Comparison of ENCODE assay signal across 8 mouse cellular contexts in genomic region chr4:32352842-32353241, GRCm38 (mm10).
A peak's percentile ranks its signal among the peaks of the same experiment; 100 is the strongest.
DNase-seq lines count a peak whose midpoint lies in the region; ATAC-seq lines count a peak whose summit lies in the region.

No protein-coding gene starts in this region.

- H3K9ac ChIP-seq in neural tube, embryonic 11.5 days (ENCODE audit: low read length): no peak overlapping the region
- H3K9ac ChIP-seq in heart, embryonic 13.5 days: no peak overlapping the region
- H3K9ac ChIP-seq in limb, embryonic 15.5 days: no peak overlapping the region
- H3K9ac ChIP-seq in stomach, embryonic 16.5 days (ENCODE audit: low read length): no peak overlapping the region

- no peak overlapping the region for H3K4me2 ChIP-seq in neural tube, embryonic 11.5 days (ENCODE audit: low read depth)
- peak overlapping the region; percentile 40 for H3K4me2 ChIP-seq in heart, embryonic 13.5 days
- no peak overlapping the region for H3K4me2 ChIP-seq in limb, embryonic 15.5 days
- H3K4me2 ChIP-seq in stomach, embryonic 16.5 days (ENCODE audit: low read depth, low read length): no peak overlapping the region

- H3K4me3 ChIP-seq in neural tube, embryonic 11.5 days (ENCODE audit: low read depth, low read length): no peak overlapping the region
- H3K4me3 ChIP-seq in heart, embryonic 13.5 days: no peak overlapping the region
- H3K4me3 ChIP-seq in limb, embryonic 15.5 days: no peak overlapping the region
- no peak overlapping the region for H3K4me3 ChIP-seq in stomach, embryonic 16.5 days (replicated peaks; ENCODE audit: low read length)

- no peaks in the 10 kb centered on the region for H3K27me3 ChIP-seq in neural tube, embryonic 11.5 days (ENCODE audit: control insufficient read depth, insufficient read depth, low read length)
- no peaks in the 10 kb centered on the region for H3K27me3 ChIP-seq in heart, embryonic 13.5 days (replicated peaks)
- H3K27me3 ChIP-seq in limb, embryonic 15.5 days: no peaks in the 10 kb centered on the region
- no peaks in the 10 kb centered on the region for H3K27me3 ChIP-seq in stomach, embryonic 16.5 days (ENCODE audit: control insufficient read depth, insufficient read depth, low read length)

- peaks cover 24% of the 10 kb centered on the region for H3K4me1 ChIP-seq in neural tube, embryonic 11.5 days (ENCODE audit: control insufficient read depth, insufficient read depth, low read length)
- H3K4me1 ChIP-seq in heart, embryonic 13.5 days: peaks cover 39% of the 10 kb centered on the region
- peaks cover 20% of the 10 kb centered on the region for H3K4me1 ChIP-seq in limb, embryonic 15.5 days
- H3K4me1 ChIP-seq in stomach, embryonic 16.5 days (ENCODE audit: control insufficient read depth, insufficient read depth, low read length): peaks cover 9% of the 10 kb centered on the region

- no peak for ATAC-seq in neural tube, embryonic 11.5 days (ENCODE audit: insufficient read depth, low FRiP score, low TSS enrichment)
- ATAC-seq in heart, embryonic 13.5 days (ENCODE audit: extremely low read depth, insufficient number of reproducible peaks, low FRiP score, low TSS enrichment): 0 out of 2 replicates have a peak, but pooled peaks have one; percentile 37
- peak; percentile 19; the same call in 1 of the 2 replicates for ATAC-seq in limb, embryonic 15.5 days (ENCODE audit: insufficient number of reproducible peaks, low FRiP score, low TSS enrichment, low read depth)
- peak; percentile 70; the same call in 1 of the 2 replicates for ATAC-seq in stomach, embryonic 16.5 days (ENCODE audit: insufficient read depth, low FRiP score)

- no peaks in the 10 kb centered on the region for H3K9me3 ChIP-seq in neural tube, embryonic 11.5 days (ENCODE audit: control insufficient read depth, low read length)
- H3K9me3 ChIP-seq in heart, embryonic 13.5 days: no peaks in the 10 kb centered on the region
- no peaks in the 10 kb centered on the region for H3K9me3 ChIP-seq in limb, embryonic 15.5 days
- H3K9me3 ChIP-seq in stomach, embryonic 16.5 days (replicated peaks; ENCODE audit: control insufficient read depth, low read length): no peaks in the 10 kb centered on the region

- H3K27ac ChIP-seq in neural tube, embryonic 11.5 days (ENCODE audit: low read depth, low read length): no peak overlapping the region; the same call in 1 of the 2 replicates
- peak overlapping the region; percentile 68 for H3K27ac ChIP-seq in heart, embryonic 13.5 days (replicated peaks)
- H3K27ac ChIP-seq in limb, embryonic 15.5 days: 0 out of 2 replicates have a peak overlapping the region, but pooled peaks have one; percentile 1
- H3K27ac ChIP-seq in stomach, embryonic 16.5 days (ENCODE audit: low read length): peak overlapping the region; percentile 44

- peak; percentile 37 for DNase-seq in neural tube, embryonic 11.5 days (ENCODE audit: low spot score)
- no peak for DNase-seq in neural tube, embryonic 10.5 days (ENCODE audit: extremely low spot score, low spot score)
- DNase-seq in adrenal gland, adult 2 months: no peak
- no peak for DNase-seq in left cerebral cortex, adult 8-10 months (ENCODE audit: low spot score in 2 of 2)
- DNase-seq in thymus, postnatal 4 days: no peak

- WGBS in neural tube, embryonic 11.5 days: 39% methylated on average over 4 of the region's 4 CpGs
- 9% methylated on average over 4 of the region's 4 CpGs for WGBS in heart, embryonic 13.5 days
- 29% methylated on average over 4 of the region's 4 CpGs for whole genome bisulfite sequencing in limb, embryonic 15.5 days
- WGBS in stomach, embryonic 16.5 days: 14% methylated on average over 4 of the region's 4 CpGs

- no peaks in the 10 kb centered on the region for H3K36me3 ChIP-seq in neural tube, embryonic 11.5 days (ENCODE audit: control insufficient read depth, insufficient read depth, low read length)
- H3K36me3 ChIP-seq in heart, embryonic 13.5 days: no peaks in the 10 kb centered on the region
- no peaks in the 10 kb centered on the region for H3K36me3 ChIP-seq in limb, embryonic 15.5 days
- no peaks in the 10 kb centered on the region for H3K36me3 ChIP-seq in stomach, embryonic 16.5 days (ENCODE audit: control insufficient read depth, insufficient read depth, low read length)
